Mouse (Mus musculus) stomach, embryonic 16.5 days (tissue): ENCODE results near the gene Kcnn3. TPM values are rescaled to one million over a fixed set of nuclear protein-coding genes. Genes with fewer than 3 reads are reported as not detected.

Experiments used
- ATAC-seq: fragments of 200-750 bp; cut with Nextera tagmentation; 2 replicates; pipeline ENCODE4 v1.8.0; 2017; ENCODE audit warnings: moderate number of reproducible peaks, moderate TSS enrichment; ENCODE audit not compliant: insufficient read depth, low FRiP score
- H3K27ac ChIP-seq: fragments of 300-500 bp; sonication (generic); 2 replicates; pipeline ENCODE4 v1.5.1; 2014; ENCODE audit warnings: low read length
- H3K27me3 ChIP-seq: fragments of 300-500 bp; sonication (generic); 2 replicates; pipeline ENCODE4 v1.6.1; 2014; ENCODE audit warnings: low read length, control low read depth, mixed read lengths; ENCODE audit not compliant: control insufficient read depth, insufficient read depth
- H3K36me3 ChIP-seq: fragments of 300-500 bp; sonication (generic); 2 replicates; pipeline ENCODE4 v1.6.1; 2014; ENCODE audit warnings: low read length; ENCODE audit not compliant: control insufficient read depth, insufficient read depth
- H3K4me1 ChIP-seq: fragments of 300-500 bp; sonication (generic); 2 replicates; pipeline ENCODE4 v1.6.1; 2014; ENCODE audit warnings: low read length, control low read depth, mixed read lengths; ENCODE audit not compliant: control insufficient read depth, insufficient read depth
- H3K4me2 ChIP-seq: fragments of 300-500 bp; sonication (generic); 2 replicates; pipeline ENCODE4 v1.6.1; 2014; ENCODE audit warnings: low read depth, low read length, mixed read lengths
- H3K4me3 ChIP-seq: fragments of 300-500 bp; sonication (generic); replicated peaks from 2 replicates; pipeline ENCODE4 v1.5.1; 2014; ENCODE audit warnings: mild to moderate bottlenecking, low read length
- H3K9ac ChIP-seq: fragments of 300-500 bp; sonication (generic); 2 replicates; pipeline ENCODE4 v1.6.1; 2014; ENCODE audit warnings: low read length
- H3K9me3 ChIP-seq: fragments of 300-500 bp; sonication (generic); replicated peaks from 2 replicates; pipeline ENCODE4 v1.6.1; 2016; ENCODE audit warnings: low read length, control low read depth; ENCODE audit not compliant: control insufficient read depth
- WGBS: fragments of 180-500 bp; shearing (Covaris S2); extraction: QIAGEN DNeasy Blood & Tissue Kit; methylation state at CpG from one replicate; pipeline ENCODE4 v1.1.7; 2014; 5-methylcytosine and 5-hydroxymethylcytosine counted together
- polyA plus RNA-seq: library from polyadenylated mRNA; unstranded; fragments of >200 nt; fragmentation: Nextera tagmentation; extraction: Ambion mirVana; gene quantifications from 2 replicates; pipeline ENCODE4 v1.2.1, GENCODE M21; 2015

The Kcnn3 gene
- 4.9 and 5.9 TPM in 2 replicates for polyA plus RNA-seq

GRCm38 (mm10) chr3:89519894-89520293, at the start of gene Kcnn3:
TSS of gene Kcnn3 (plus strand) at chr3:89520164.
- H3K27ac ChIP-seq = peak within 1 kb of the TSS; percentile 51; the same call in 1 of the 2 replicates
- ATAC-seq = peak; percentile 92

GRCm38 (mm10) chr3:89472280-89472679, 47.7 kb upstream of the Kcnn3 start:
- Histone ChIP-seq H3K36me3 (no peaks in the 10 kb centered on the region), H3K27me3 (no peaks in the 10 kb centered on the region), H3K4me2 (no peak overlapping the region), H3K27ac (no peak overlapping the region), H3K9ac (no peak overlapping the region), H3K4me3 (no peak overlapping the region), H3K4me1 (no peaks in the 10 kb centered on the region), H3K9me3 (no peaks in the 10 kb centered on the region)
- no peak for ATAC-seq
- 75% methylated on average over 7 of the region's 7 CpGs for WGBS

More at GRCm38 (mm10) chr3:89519894-89520293, at the start of gene Kcnn3:
- under 1% methylated on average over 15 of the region's 15 CpGs for WGBS
- Histone ChIP-seq H3K4me1 (peaks cover 33% of the 10 kb centered on the region), H3K4me2 (peak within 1 kb of the TSS; percentile 89), H3K36me3 (no peaks in the 10 kb centered on the region), H3K9ac (peak within 1 kb of the TSS; percentile 66), H3K27me3 (peaks cover 16% of the 10 kb centered on the region), H3K9me3 (peaks cover 6% of the 10 kb centered on the region), H3K4me3 (peak within 1 kb of the TSS; percentile 53)

- whole genome bisulfite sequencing = 70% methylated on average over 6 of the region's 6 CpGs
- no peak overlapping the region for H3K27ac ChIP-seq
- H3K4me3 ChIP-seq = no peak overlapping the region
- no peaks in the 10 kb centered on the region for H3K27me3 ChIP-seq
- H3K36me3 ChIP-seq = no peaks in the 10 kb centered on the region
- ATAC-seq = no peak
- no peak overlapping the region for H3K9ac ChIP-seq
- H3K4me2 ChIP-seq = no peak overlapping the region
- peaks cover 3% of the 10 kb centered on the region; the same call in 1 of the 2 replicates for H3K4me1 ChIP-seq
- no peaks in the 10 kb centered on the region for H3K9me3 ChIP-seq
Measured at GRCm38 (mm10) chr3:89473838-89474237, 46.1 kb upstream of the Kcnn3 start.

- Histone ChIP-seq H3K27ac (no peak overlapping the region), H3K9ac (no peak overlapping the region), H3K4me1 (peaks cover 3% of the 10 kb centered on the region; the same call in 1 of the 2 replicates), H3K4me2 (no peak overlapping the region), H3K9me3 (no peaks in the 10 kb centered on the region), H3K4me3 (no peak overlapping the region), H3K27me3 (no peaks in the 10 kb centered on the region), H3K36me3 (no peaks in the 10 kb centered on the region)
- no peak for ATAC-seq
- WGBS = 75% methylated on average over 6 of the region's 6 CpGs
Measured at GRCm38 (mm10) chr3:89479055-89479454, 40.9 kb upstream of the Kcnn3 start.

DNA sequence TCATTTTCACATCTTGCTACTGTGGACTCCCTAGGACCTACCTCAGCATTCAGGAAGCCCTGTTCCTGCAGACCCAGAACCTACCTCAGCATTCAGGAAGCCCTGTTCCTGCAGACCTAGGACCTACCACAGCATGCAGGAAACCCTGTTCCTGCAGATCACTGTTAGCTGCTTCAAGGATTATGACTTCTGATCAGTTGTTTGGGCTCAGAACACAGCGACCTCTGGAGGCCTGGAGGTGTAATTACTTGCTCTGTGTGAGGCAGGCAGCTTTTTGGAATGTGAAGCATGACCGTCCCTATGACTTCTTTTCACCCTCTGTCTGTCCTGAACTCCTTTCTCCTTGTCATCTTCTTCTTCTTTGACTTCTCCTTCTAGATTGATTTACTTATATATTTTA, 38.5 kb upstream of the Kcnn3 start:
- H3K27ac ChIP-seq = no peak overlapping the region
- no peak overlapping the region for H3K4me2 ChIP-seq
- no peaks in the 10 kb centered on the region for H3K36me3 ChIP-seq
- no peak for ATAC-seq
- H3K9me3 ChIP-seq = no peaks in the 10 kb centered on the region
- no peaks in the 10 kb centered on the region for H3K27me3 ChIP-seq
- H3K4me1 ChIP-seq = peaks cover 3% of the 10 kb centered on the region; the same call in 1 of the 2 replicates
- no peak overlapping the region for H3K9ac ChIP-seq
- H3K4me3 ChIP-seq = no peak overlapping the region
- 43% methylated on average over 2 of the region's 2 CpGs for WGBS

- no peak overlapping the region for H3K27ac ChIP-seq
Measured at GRCm38 (mm10) chr3:89482249-89482648, 37.7 kb upstream of the Kcnn3 start.

DNA sequence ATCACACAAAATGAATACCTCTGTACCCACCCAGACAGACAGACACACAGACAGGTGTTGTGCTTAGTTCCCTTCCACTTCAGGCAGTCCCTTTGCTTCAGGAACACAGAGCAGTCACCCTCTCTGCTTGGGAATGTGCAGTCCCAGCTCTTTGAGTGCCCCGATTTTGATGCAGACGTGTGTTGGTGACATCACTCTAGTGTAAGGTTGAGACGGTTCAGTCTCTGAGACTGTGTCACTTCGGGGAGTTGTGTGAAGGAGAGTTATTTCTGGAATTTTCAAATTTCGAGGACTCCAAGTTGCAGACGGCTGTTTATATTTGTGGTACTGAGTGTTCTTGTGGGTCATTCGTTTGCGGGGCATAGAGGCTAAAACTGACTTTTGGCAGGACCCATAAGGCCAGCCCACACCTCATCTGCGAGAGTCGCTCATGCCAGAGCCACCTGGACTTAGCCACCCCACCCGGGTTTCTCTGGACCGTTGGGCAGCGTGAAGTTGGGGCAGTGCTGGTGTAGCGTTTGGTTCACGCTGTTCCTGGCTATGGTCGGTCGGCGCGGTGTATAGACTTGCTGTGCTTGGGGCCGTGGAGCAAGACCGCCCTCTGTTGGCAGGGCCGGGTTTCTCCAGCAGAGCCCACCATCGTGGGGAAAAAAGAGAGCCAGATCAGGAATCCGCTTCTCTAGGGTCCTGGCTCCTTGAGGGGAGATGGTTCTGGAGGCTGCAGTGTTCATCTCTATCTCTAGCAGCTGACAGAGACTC, 35.0 kb upstream of the Kcnn3 start:
- H3K4me3 ChIP-seq = peak overlapping the region; percentile 19; the same call in 1 of the 2 replicates
- H3K9me3 ChIP-seq = no peaks in the 10 kb centered on the region

More at GRCm38 (mm10) chr3:89482249-89482648, 37.7 kb upstream of the Kcnn3 start:
- Histone ChIP-seq H3K4me1 (peaks cover 3% of the 10 kb centered on the region; the same call in 1 of the 2 replicates), H3K9ac (no peak overlapping the region), H3K27me3 (no peaks in the 10 kb centered on the region), H3K4me3 (no peak overlapping the region), H3K36me3 (no peaks in the 10 kb centered on the region), H3K4me2 (no peak overlapping the region), H3K9me3 (no peaks in the 10 kb centered on the region)
- WGBS = 76% methylated on average over 5 of the region's 5 CpGs
- ATAC-seq = no peak

GRCm38 (mm10) chr3:89486111-89486510, 33.9 kb upstream of the Kcnn3 start:
- Histone ChIP-seq H3K9ac (no peak overlapping the region), H3K9me3 (no peaks in the 10 kb centered on the region), H3K4me2 (no peak overlapping the region), H3K27ac (no peak overlapping the region), H3K27me3 (no peaks in the 10 kb centered on the region), H3K36me3 (no peaks in the 10 kb centered on the region), H3K4me3 (no peak overlapping the region), H3K4me1 (peaks cover 5% of the 10 kb centered on the region; the same call in 1 of the 2 replicates)
- 82% methylated on average over 8 of the region's 8 CpGs for WGBS
- ATAC-seq = no peak

More for the DNA sequence above, 35.0 kb upstream of the Kcnn3 start:
- Histone ChIP-seq H3K27me3 (no peaks in the 10 kb centered on the region), H3K4me2 (peak overlapping the region; percentile 50), H3K27ac (no peak overlapping the region), H3K36me3 (no peaks in the 10 kb centered on the region), H3K9ac (peak overlapping the region; percentile 56; the same call in 1 of the 2 replicates), H3K4me1 (peaks cover 5% of the 10 kb centered on the region; the same call in 1 of the 2 replicates)
- WGBS = 15% methylated on average over 24 of the region's 24 CpGs
- peak; percentile 91; the same call in 1 of the 2 replicates for ATAC-seq
